Mouse (Mus musculus) liver, adult (tissue): Measurements from ENCODE around the gene Mex3a.

Experiments
- GATA4 ChIP-seq: IDR thresholded peaks from 2 replicates; pipeline ENCODE4 v1.6.1; 2014; ENCODE audit warnings: mild to moderate bottlenecking, low read length; ENCODE audit not compliant: insufficient replicate concordance

Mex3a gene

DNA sequence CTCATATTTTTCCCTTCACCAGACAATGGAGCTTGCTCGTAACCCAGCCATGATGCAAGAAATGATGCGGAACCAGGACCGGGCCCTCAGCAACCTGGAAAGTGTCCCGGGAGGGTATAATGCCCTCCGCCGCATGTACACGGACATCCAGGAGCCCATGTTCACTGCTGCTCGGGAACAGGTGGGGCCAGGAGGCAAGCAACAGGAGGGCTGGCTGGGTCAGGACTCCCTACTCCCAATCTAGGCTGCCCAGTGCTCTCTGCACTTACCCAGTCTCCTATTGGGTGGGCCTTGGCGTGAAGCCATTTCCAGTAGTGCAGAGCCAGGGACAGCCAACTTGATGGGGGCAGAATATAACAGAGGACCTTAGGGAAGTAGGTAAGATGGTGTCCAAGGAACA lies 27.4 kb downstream of the Mex3a start:
- TF ChIP-seq GATA4 = no peak

- TF ChIP-seq GATA4 = no peak
Measured at GRCm38 (mm10) chr3:88561989-88562388, 29.8 kb downstream of the Mex3a start.

GRCm38 (mm10) chr3:88563442-88563841 lies 31.2 kb downstream of the Mex3a start:
- no peak for TF ChIP-seq GATA4

DNA sequence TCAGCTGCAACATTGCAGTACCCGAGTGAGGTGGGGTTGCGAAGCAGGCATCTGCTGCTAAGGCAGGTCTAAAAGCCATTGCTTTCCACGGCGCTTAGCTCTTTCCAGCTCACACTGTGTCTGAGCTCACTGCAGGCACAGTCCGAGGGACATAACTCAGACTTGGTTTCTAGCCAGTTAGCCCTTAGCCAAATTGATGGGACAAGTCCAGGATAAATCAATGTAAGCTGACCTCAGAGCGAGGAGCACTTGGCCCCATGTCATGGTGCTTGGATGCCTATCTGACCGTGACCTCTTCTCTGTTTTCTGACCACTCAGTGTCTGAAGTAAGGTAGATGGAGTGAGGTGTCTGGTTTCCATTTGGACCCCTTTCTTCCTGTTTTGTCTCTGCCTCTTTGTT lies 31.8 kb downstream of the Mex3a start:
- no peak for TF ChIP-seq GATA4

DNA sequence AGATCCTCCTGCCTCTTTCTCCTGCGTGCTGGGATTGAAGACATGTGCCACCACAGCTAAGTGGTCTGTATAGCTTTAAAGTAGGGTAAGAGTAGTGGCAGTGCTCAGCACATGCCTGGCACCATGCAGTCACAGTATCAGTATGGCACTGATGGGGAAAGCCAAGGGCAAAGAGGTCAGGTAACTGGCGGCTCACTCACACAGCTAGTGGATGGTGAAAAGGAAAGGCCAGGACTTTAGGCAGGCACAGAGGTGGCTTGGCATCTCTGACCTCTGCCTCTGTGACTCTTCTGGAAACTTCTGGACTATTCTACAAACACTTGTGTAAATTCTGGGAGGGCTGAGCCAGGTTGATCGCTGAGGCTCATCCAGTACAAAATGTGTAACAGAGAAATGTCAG lies 33.9 kb downstream of the Mex3a start:
- no peak for TF ChIP-seq GATA4

GRCm38 (mm10) chr3:88566536-88567061 lies 34.4 kb downstream of the Mex3a start:
- TF ChIP-seq GATA4 = no peak

DNA sequence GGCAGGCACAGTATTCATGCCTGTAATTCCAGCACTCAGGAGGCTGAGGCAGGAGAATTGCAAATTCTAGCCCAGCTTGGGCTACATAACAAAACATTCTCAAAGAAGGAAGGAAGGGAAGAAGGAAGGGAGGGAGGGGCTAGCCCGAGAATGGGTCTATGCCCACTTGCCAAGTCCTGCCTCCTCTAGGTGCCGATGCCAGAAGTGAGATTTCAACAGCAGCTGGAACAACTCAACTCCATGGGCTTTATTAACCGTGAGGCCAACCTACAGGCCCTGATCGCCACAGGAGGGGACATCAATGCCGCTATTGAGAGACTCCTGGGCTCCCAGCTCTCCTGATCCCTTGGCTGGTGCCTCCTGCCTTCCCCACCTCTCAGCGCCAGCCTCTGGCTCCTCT lies 35.7 kb downstream of the Mex3a start:
- TF ChIP-seq GATA4 = no peak

GRCm38 (mm10) chr3:88568615-88569014 lies 36.4 kb downstream of the Mex3a start:
- TF ChIP-seq GATA4 = no peak

- TF ChIP-seq GATA4 = no peak
Measured at GRCm38 (mm10) chr3:88569093-88569492, 36.9 kb downstream of the Mex3a start.

DNA sequence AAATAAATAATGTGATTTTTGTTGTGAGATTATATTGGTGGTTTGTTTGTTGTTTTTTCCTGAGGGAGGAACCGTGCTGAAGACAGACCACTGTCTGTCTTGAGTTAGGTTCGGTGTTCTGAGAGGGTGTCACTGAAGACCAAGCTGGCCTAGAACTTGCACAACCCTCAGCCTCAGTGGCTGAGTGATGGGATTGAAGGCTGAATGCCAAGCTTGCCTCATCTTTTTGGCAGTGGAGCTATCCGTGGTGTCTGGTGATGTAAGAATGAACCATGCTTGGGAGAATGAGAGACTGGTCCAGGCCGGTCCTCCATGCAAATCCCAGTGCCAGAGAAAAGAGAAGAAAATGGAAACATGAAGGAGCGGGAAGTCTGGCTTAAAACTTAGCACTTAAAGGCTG lies 37.5 kb downstream of the Mex3a start:
- TF ChIP-seq GATA4 = no peak

DNA sequence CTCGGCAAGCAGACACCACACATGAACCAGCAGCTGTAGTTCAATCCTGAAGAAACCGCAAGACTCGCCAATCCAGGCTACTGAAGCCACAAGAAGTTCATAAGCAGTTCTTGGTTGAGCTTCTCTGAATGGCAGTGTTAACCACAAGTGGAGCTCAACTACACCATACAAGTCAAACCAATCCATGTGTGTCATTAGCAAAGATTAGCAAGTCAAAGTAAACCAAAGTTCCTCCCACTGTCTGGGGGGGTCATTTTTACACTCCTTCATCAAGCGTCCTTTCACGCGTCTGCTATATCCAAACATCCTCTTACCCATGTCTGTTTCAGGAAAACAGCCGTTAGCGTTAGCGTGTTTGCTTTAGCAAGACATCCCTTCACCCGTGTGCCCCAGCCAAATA lies 38.1 kb downstream of the Mex3a start:
- TF ChIP-seq GATA4 = no peak

GRCm38 (mm10) chr3:88571856-88572255 lies 39.7 kb downstream of the Mex3a start:
- no peak for TF ChIP-seq GATA4

- no peak for TF ChIP-seq GATA4
Measured at GRCm38 (mm10) chr3:88572835-88573234, 40.6 kb downstream of the Mex3a start.

DNA sequence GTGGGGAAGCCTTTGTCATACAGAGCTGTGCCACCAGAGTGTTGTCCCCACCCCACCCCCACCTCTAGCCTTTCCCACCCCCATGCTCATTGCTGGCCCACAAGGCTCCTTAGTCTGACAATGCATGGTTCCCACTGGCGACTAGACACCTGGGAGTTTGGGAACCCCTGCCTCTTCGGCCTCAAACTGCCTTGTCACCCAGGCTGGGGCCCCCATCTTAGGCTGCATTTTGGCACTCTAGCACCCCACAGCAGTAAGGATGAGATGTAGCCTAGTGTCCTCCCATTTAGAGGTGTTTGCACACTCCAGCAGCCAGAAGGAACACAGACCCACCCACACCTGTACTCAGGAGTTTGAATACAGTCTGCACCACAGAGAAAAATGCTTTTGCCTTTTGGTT lies 41.6 kb downstream of the Mex3a start:
- TF ChIP-seq GATA4 = no peak

GRCm38 (mm10) chr3:88575540-88575939 lies 43.3 kb downstream of the Mex3a start, which contains the start of gene Ssr2:
TSS of gene Ssr2 (plus strand) at chr3:88575876.
- no peak for TF ChIP-seq GATA4

- TF ChIP-seq GATA4 = no peak
Measured at GRCm38 (mm10) chr3:88578498-88579424, 46.6 kb downstream of the Mex3a start.
